Mouse (Mus musculus): Measurements from ENCODE around the gene Zfp975.
"Not testable (repeated sequence)": the region's sequence is repeated elsewhere in the genome, so short reads cannot be mapped to it uniquely, and the experiment has no call there.

Zfp975 gene

DNA sequence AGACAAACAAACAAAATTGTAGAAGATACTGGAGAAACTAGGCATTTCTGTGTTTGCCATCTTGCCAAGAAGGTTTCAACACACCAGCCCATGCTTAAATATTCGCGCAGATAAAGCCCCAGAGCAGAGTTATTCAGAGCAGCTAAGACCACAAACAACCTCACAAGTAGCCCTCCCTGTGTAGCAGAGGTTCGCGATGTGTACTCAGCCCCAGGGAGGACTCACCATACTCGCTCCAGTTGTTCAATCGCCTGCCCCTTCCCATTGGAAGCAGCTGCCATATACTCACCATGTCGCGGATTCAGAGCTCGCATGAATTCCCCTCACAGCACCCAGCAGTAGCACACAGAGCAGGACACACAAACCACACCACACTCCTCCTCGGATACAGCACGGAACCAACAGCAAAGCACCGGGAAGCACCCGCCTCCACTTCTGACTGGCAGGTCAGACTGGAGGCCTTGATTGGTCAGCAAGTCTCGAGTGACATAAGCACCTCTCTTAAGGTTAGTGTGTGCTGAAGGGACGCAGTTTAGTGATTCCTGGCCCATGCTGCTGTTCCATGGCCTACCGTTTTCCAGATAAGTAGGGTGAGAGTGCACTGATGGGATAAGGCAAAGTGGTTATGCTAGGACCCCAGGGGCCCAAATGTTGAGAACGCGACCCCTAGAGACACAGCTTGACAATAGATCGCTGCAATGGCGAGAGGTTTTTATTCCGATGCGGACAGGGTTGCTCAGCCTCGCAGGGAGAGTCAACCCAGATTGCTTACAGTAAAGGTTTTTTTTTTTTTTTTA, at the start of gene Zfp975:
TSS of gene Zfp975 (minus strand) at position 381 of the 797 bp plus-strand sequence.
- in situ Hi-C loops (cut with MboI, MseI): not testable (repeated sequence)

- in situ Hi-C loops (cut with MboI, MseI): no loop called here
Measured at GRCm38 (mm10) chr7:42738536-42739210, 46.1 kb upstream of the Zfp975 start.

GRCm38 (mm10) chr7:42726917-42727316, 34.4 kb upstream of the Zfp975 start, which contains the start of gene Gm17067:
Gene Gm17067, minus strand, starts transcription at chr7:42727017.
- in situ Hi-C loops (cut with MboI, MseI): not testable (repeated sequence)

DNA sequence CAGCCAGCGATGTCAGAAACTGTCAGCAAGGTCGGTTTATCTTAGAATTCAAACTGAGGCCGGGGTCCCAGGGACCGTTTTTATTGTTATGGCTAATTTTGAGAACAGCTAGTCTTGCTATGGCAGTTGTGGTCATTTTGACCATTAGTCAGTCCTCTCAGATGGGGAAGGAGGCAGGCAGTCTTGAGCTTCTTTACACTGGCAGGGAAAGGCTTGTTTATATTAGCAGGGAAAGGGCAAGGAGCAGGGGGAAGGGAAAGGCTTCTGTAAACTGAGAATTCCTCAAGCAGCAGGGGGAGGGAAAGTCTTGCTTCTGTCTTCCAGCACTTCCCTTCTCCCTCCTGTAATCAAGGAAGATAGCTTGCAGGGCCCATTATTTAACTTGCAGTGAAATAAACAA, 709 bp upstream of the Zfp975 start:
- in situ Hi-C loops (cut with MboI, MseI): not testable (repeated sequence)

GRCm38 (mm10) chr7:42680081-42680480, 12.5 kb downstream of the Zfp975 start:
- in situ Hi-C loops (cut with MboI, MseI): not testable (repeated sequence)

GRCm38 (mm10) chr7:42679646-42680045, 12.9 kb downstream of the Zfp975 start:
- in situ Hi-C loops (cut with MboI, MseI): not testable (repeated sequence)

- in situ Hi-C loops (cut with MboI, MseI): not testable (repeated sequence)
Measured at GRCm38 (mm10) chr7:42660140-42660539, 32.4 kb downstream of the Zfp975 start.

DNA sequence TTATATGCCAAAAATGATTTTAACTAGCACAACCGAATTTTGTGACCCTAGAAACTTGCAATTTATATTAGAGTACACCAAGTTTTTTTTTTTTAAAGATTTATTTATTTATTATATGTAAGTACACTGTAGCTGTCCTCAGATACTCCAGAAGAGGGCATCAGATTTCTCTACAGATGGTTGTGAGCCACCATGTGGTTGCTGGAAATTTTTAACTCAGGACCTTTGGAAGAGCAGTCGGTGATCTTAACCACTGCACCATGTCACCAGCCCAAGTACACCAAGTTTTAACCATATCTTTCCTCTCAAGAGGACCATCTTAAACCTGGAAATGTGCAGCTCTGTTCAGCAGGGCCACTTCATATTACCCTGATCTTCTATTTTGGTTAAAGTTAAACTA, 37.3 kb downstream of the Zfp975 start:
- in situ Hi-C loops (cut with MboI, MseI): not testable (repeated sequence)

- in situ Hi-C loops (cut with MboI, MseI): not testable (repeated sequence)
Measured at GRCm38 (mm10) chr7:42643120-42643620, 49.4 kb downstream of the Zfp975 start.

GRCm38 (mm10) chr7:42642152-42643115, 50.1 kb downstream of the Zfp975 start, which contains the start of gene Zfp976:
Gene Zfp976, minus strand, starts transcription at chr7:42642588.
- in situ Hi-C loops (cut with MboI, MseI): not testable (repeated sequence)

DNA sequence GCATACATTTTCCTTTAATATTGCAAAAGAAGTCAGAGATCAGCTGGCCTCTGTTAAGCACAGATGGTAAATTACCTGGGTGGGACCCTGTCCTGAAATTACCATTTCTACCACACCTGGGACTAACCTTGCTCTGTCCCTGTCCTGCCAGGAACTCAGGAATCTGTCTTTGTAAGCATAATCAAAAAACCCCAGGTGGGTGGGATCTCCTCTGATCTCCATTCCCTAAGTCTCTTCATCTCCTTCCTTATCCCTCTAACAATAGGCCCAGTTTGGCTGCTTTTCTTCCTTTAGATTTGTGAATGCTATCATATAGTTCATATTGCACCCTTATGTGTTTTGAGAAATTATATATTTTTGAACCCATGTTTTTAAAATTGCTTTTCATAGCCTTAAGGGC, 61.5 kb downstream of the Zfp975 start:
- in situ Hi-C loops (cut with MboI, MseI): not testable (repeated sequence)
